Mouse (Mus musculus) heart, embryonic 12.5 days (tissue): ENCODE data around the gene Tbc1d22a. TPM values are rescaled to one million over a fixed set of nuclear protein-coding genes. Genes with fewer than 3 reads are reported as not detected.

Experiments used
- ATAC-seq: fragments of 200-750 bp; cut with Nextera tagmentation; 2 replicates; pipeline ENCODE4 v1.8.0; 2017; ENCODE audit warnings: moderate TSS enrichment, moderate library complexity; ENCODE audit not compliant: insufficient number of reproducible peaks, low FRiP score
- H3K27ac ChIP-seq: fragments of 300-500 bp; sonication (generic); 2 replicates; pipeline ENCODE4 v1.5.1; 2016; ENCODE audit warnings: mild to moderate bottlenecking, moderate library complexity; ENCODE audit not compliant: poor library complexity, severe bottlenecking
- H3K27me3 ChIP-seq: fragments of 300-500 bp; sonication (generic); replicated peaks from 2 replicates; pipeline ENCODE4 v1.6.1; 2016; ENCODE audit warnings: mild to moderate bottlenecking, moderate library complexity
- H3K36me3 ChIP-seq: fragments of 300-500 bp; sonication (generic); 2 replicates; pipeline ENCODE4 v1.6.1; 2016; ENCODE audit warnings: mild to moderate bottlenecking, moderate library complexity
- H3K4me1 ChIP-seq: fragments of 300-500 bp; sonication (generic); replicated peaks from 2 replicates; pipeline ENCODE4 v1.6.1; 2016; ENCODE audit warnings: mild to moderate bottlenecking
- H3K4me2 ChIP-seq: fragments of 300-500 bp; sonication (generic); 2 replicates; pipeline ENCODE4 v1.6.1; 2016; ENCODE audit warnings: mild to moderate bottlenecking, moderate library complexity
- H3K4me3 ChIP-seq: fragments of 300-500 bp; sonication (generic); 2 replicates; pipeline ENCODE4 v1.5.1; 2016; ENCODE audit warnings: mild to moderate bottlenecking
- H3K9ac ChIP-seq: fragments of 300-500 bp; sonication (generic); 2 replicates; pipeline ENCODE4 v1.6.1; 2016; ENCODE audit warnings: mild to moderate bottlenecking, moderate library complexity
- H3K9me3 ChIP-seq: fragments of 300-500 bp; sonication (generic); replicated peaks from 2 replicates; pipeline ENCODE4 v1.6.1; 2016; ENCODE audit warnings: mild to moderate bottlenecking, moderate library complexity
- WGBS: fragments of 180-500 bp; shearing (Covaris S2); methylation state at CpG from one replicate; pipeline ENCODE4 v1.1.7; 2016; 5-methylcytosine and 5-hydroxymethylcytosine counted together
- polyA plus RNA-seq: library from polyadenylated mRNA; unstranded; fragments of >200 nt; fragmentation: Nextera tagmentation; extraction: Ambion mirVana; gene quantifications from 2 replicates; pipeline ENCODE4 v1.2.1, GENCODE M21; 2016

Tbc1d22a gene
- polyA plus RNA-seq, 1 experiment from 2014 or later = 10.3 TPM

- H3K4me1 ChIP-seq = 0 out of 2 replicates have a peak, but pooled peaks cover 7% of the 10 kb centered on the region
- WGBS = 89% methylated on average over 5 of the region's 5 CpGs
- peaks cover 63% of the 10 kb centered on the region for H3K27me3 ChIP-seq
- no peak for ATAC-seq
- H3K9me3 ChIP-seq = no peaks in the 10 kb centered on the region
- no peak overlapping the region for H3K4me3 ChIP-seq
- H3K4me2 ChIP-seq = no peak overlapping the region
- no peak overlapping the region for H3K27ac ChIP-seq
- H3K9ac ChIP-seq = no peak overlapping the region
- H3K36me3 ChIP-seq = no peaks in the 10 kb centered on the region
Measured at GRCm38 (mm10) chr15:86449236-86449635, 235.0 kb downstream of the Tbc1d22a start.

GRCm38 (mm10) chr15:86449794-86450193, 235.5 kb downstream of the Tbc1d22a start:
- WGBS = 83% methylated on average over 2 of the region's 2 CpGs
- no peaks in the 10 kb centered on the region for H3K36me3 ChIP-seq
- no peak overlapping the region for H3K27ac ChIP-seq
- H3K4me2 ChIP-seq = no peak overlapping the region
- H3K4me3 ChIP-seq = no peak overlapping the region
- no peaks in the 10 kb centered on the region for H3K9me3 ChIP-seq
- H3K4me1 ChIP-seq = 0 out of 2 replicates have a peak, but pooled peaks cover 7% of the 10 kb centered on the region
- peak; percentile 54; the same call in 1 of the 2 replicates for ATAC-seq
- peaks cover 58% of the 10 kb centered on the region for H3K27me3 ChIP-seq
- no peak overlapping the region for H3K9ac ChIP-seq

GRCm38 (mm10) chr15:86459413-86459812, 245.2 kb downstream of the Tbc1d22a start:
- no peaks in the 10 kb centered on the region for H3K36me3 ChIP-seq
- H3K4me2 ChIP-seq = no peak overlapping the region
- H3K4me3 ChIP-seq = no peak overlapping the region
- no peak for ATAC-seq
- peaks cover 33% of the 10 kb centered on the region for H3K27me3 ChIP-seq
- no peaks in the 10 kb centered on the region for H3K4me1 ChIP-seq
- no peak overlapping the region for H3K9ac ChIP-seq
- WGBS = 73% methylated on average over 3 of the region's 3 CpGs
- H3K27ac ChIP-seq = no peak overlapping the region
- no peaks in the 10 kb centered on the region for H3K9me3 ChIP-seq

GRCm38 (mm10) chr15:86462636-86463035, 248.4 kb downstream of the Tbc1d22a start:
- H3K4me2 ChIP-seq = no peak overlapping the region
- no peak overlapping the region for H3K9ac ChIP-seq
- 83% methylated on average over 8 of the region's 8 CpGs for WGBS
- H3K9me3 ChIP-seq = no peaks in the 10 kb centered on the region
- H3K4me3 ChIP-seq = no peak overlapping the region
- no peaks in the 10 kb centered on the region for H3K36me3 ChIP-seq
- ATAC-seq = no peak
- H3K27ac ChIP-seq = no peak overlapping the region
- H3K4me1 ChIP-seq = no peaks in the 10 kb centered on the region
- H3K27me3 ChIP-seq = peaks cover 22% of the 10 kb centered on the region

- Histone ChIP-seq H3K27ac (no peak overlapping the region), H3K36me3 (no peaks in the 10 kb centered on the region), H3K9ac (no peak overlapping the region), H3K9me3 (peaks cover 14% of the 10 kb centered on the region), H3K4me2 (no peak overlapping the region), H3K4me3 (no peak overlapping the region), H3K4me1 (no peaks in the 10 kb centered on the region; the same call in 1 of the 2 replicates), H3K27me3 (peaks cover 18% of the 10 kb centered on the region; the same call in 1 of the 2 replicates)
- no peak for ATAC-seq
Measured at GRCm38 (mm10) chr15:86468082-86468481, 253.8 kb downstream of the Tbc1d22a start.

GRCm38 (mm10) chr15:86471136-86471535, 256.9 kb downstream of the Tbc1d22a start:
- WGBS = 72% methylated on average over 7 of the region's 7 CpGs
- Histone ChIP-seq H3K9me3 (peaks cover 14% of the 10 kb centered on the region), H3K27me3 (peaks cover 34% of the 10 kb centered on the region), H3K4me2 (no peak overlapping the region), H3K4me1 (no peaks in the 10 kb centered on the region; the same call in 1 of the 2 replicates), H3K9ac (no peak overlapping the region), H3K4me3 (no peak overlapping the region), H3K27ac (no peak overlapping the region), H3K36me3 (no peaks in the 10 kb centered on the region)
- ATAC-seq = no peak

- Histone ChIP-seq H3K36me3 (no peaks in the 10 kb centered on the region), H3K27ac (no peak overlapping the region), H3K27me3 (peaks cover 40% of the 10 kb centered on the region), H3K4me3 (no peak overlapping the region), H3K4me1 (peaks cover 8% of the 10 kb centered on the region), H3K4me2 (no peak overlapping the region), H3K9ac (no peak overlapping the region), H3K9me3 (peaks cover 13% of the 10 kb centered on the region)
- WGBS = 57% methylated on average over 11 of the region's 11 CpGs
- ATAC-seq = no peak
Measured at GRCm38 (mm10) chr15:86473473-86473872, 259.2 kb downstream of the Tbc1d22a start.

GRCm38 (mm10) chr15:86474951-86475350, 260.7 kb downstream of the Tbc1d22a start:
- Histone ChIP-seq H3K4me1 (peaks cover 16% of the 10 kb centered on the region), H3K4me3 (no peak overlapping the region), H3K36me3 (no peaks in the 10 kb centered on the region), H3K9ac (no peak overlapping the region), H3K27ac (no peak overlapping the region), H3K27me3 (peaks cover 43% of the 10 kb centered on the region), H3K4me2 (no peak overlapping the region), H3K9me3 (peaks cover under 1% of the 10 kb centered on the region; the same call in 1 of the 2 replicates)
- 79% methylated on average over 5 of the region's 5 CpGs for WGBS
- no peak for ATAC-seq

GRCm38 (mm10) chr15:86476483-86476882, 262.2 kb downstream of the Tbc1d22a start:
- no peak for ATAC-seq
- Histone ChIP-seq H3K9ac (no peak overlapping the region), H3K4me2 (no peak overlapping the region), H3K4me3 (no peak overlapping the region), H3K36me3 (no peaks in the 10 kb centered on the region), H3K27me3 (peaks cover 56% of the 10 kb centered on the region), H3K27ac (no peak overlapping the region), H3K4me1 (peaks cover 16% of the 10 kb centered on the region), H3K9me3 (no peaks in the 10 kb centered on the region)
- 67% methylated on average over 6 of the region's 6 CpGs for WGBS

GRCm38 (mm10) chr15:86477032-86477431, 262.8 kb downstream of the Tbc1d22a start:
- ATAC-seq = no peak

GRCm38 (mm10) chr15:86477471-86477992, 263.3 kb downstream of the Tbc1d22a start:
- H3K9me3 ChIP-seq = no peaks in the 10 kb centered on the region
- H3K4me3 ChIP-seq = no peak overlapping the region
- H3K27me3 ChIP-seq = peaks cover 57% of the 10 kb centered on the region
- H3K9ac ChIP-seq = no peak overlapping the region
- H3K4me2 ChIP-seq = no peak overlapping the region
- no peaks in the 10 kb centered on the region for H3K36me3 ChIP-seq
- peaks cover 26% of the 10 kb centered on the region for H3K4me1 ChIP-seq
- no peak overlapping the region for H3K27ac ChIP-seq
- ATAC-seq = no peak

More at GRCm38 (mm10) chr15:86477032-86477431, 262.8 kb downstream of the Tbc1d22a start:
- peaks cover 21% of the 10 kb centered on the region for H3K4me1 ChIP-seq
- no peaks in the 10 kb centered on the region for H3K36me3 ChIP-seq
- H3K4me2 ChIP-seq = no peak overlapping the region
- H3K9me3 ChIP-seq = no peaks in the 10 kb centered on the region
- no peak overlapping the region for H3K9ac ChIP-seq
- H3K27me3 ChIP-seq = peaks cover 59% of the 10 kb centered on the region
- no peak overlapping the region for H3K27ac ChIP-seq
- WGBS = 68% methylated on average over 6 of the region's 6 CpGs
- H3K4me3 ChIP-seq = no peak overlapping the region
